In the genomic region with DNA sequence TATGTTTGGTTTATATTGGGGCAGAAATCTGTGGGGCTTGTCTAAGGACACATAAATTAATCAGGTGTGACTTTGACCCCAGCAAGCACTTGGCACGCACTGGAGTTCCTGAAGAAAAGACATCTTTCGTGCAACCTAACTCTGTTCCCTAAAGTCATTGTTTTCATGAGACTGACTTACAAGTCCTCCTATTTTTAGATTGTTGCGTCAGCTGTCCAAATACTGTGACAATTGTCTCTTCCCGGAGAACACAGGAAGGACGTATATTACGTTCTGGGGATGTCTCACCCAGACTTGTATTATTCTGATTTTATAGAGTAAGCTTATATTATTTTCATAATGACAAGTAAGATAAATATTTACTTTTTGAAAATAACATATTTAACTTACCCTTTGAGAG, we compare ENCODE assay signal across 9 mouse cellular contexts.
"Had no signal": no experiment of that assay in that cellular context is flagged by ENCODE, and none has a peak within 500 bp of the region (broad histone marks: within the 10 kb centered on the region; RNA-seq: fewer than 3 reads in every experiment).

No protein-coding gene starts in this region.

- H3K4me2 ChIP-seq: limb, embryonic 15.5 days; liver, embryonic 12.5 days; lung, embryonic 15.5 days; midbrain, embryonic 13.5 days; neural tube, embryonic 15.5 days had no signal

- H3K27ac ChIP-seq: limb, embryonic 15.5 days; liver, embryonic 12.5 days; lung, embryonic 15.5 days; midbrain, embryonic 13.5 days; neural tube, embryonic 15.5 days had no signal

- H3K27me3 ChIP-seq: limb, embryonic 15.5 days; liver, embryonic 12.5 days; lung, embryonic 15.5 days; midbrain, embryonic 13.5 days; neural tube, embryonic 15.5 days had no signal

- ATAC-seq: liver, embryonic 12.5 days; midbrain, embryonic 13.5 days had no signal

- H3K9me3 ChIP-seq: limb, embryonic 15.5 days; liver, embryonic 12.5 days; lung, embryonic 15.5 days; midbrain, embryonic 13.5 days; neural tube, embryonic 15.5 days had no signal

- H3K4me1 ChIP-seq: limb, embryonic 15.5 days; liver, embryonic 12.5 days; midbrain, embryonic 13.5 days had no signal

- H3K36me3 ChIP-seq: limb, embryonic 15.5 days; liver, embryonic 12.5 days; lung, embryonic 15.5 days; midbrain, embryonic 13.5 days; neural tube, embryonic 15.5 days had no signal

- H3K4me3 ChIP-seq: left cerebral cortex, adult 2 months; limb, embryonic 15.5 days; liver, embryonic 12.5 days; lung, embryonic 15.5 days; midbrain, embryonic 13.5 days; myocyte; neural tube, embryonic 15.5 days had no signal

- H3K9ac ChIP-seq: limb, embryonic 15.5 days; liver, embryonic 12.5 days; lung, embryonic 15.5 days; midbrain, embryonic 13.5 days; neural tube, embryonic 15.5 days had no signal

- DNase-seq: right cerebral cortex, postnatal 25 days; thymus, postnatal 36 days had no signal
